Mouse (Mus musculus): ENCODE measurements around the gene Spred3.

- no peak for TF ChIP-seq E2F4 (IDR thresholded peaks at IDR 0.05; ENCODE audit: insufficient read depth)
- TF ChIP-seq POLR2A (IDR thresholded peaks at IDR 0.05; ENCODE audit: insufficient read length, low read depth) = no peak
- no peak for TF ChIP-seq USF1 (IDR thresholded peaks at IDR 0.05; ENCODE audit: low read depth)
- TF ChIP-seq MAX (IDR thresholded peaks at IDR 0.05; ENCODE audit: low read depth) = no peak
- no peak for TF ChIP-seq POLR2AphosphoS2 (IDR thresholded peaks at IDR 0.05; ENCODE audit: insufficient read length, low read depth)
- no peak for TF ChIP-seq TCF12 (IDR thresholded peaks at IDR 0.05; ENCODE audit: insufficient read depth, poor library complexity, severe bottlenecking)
- no peak for TF ChIP-seq CEBPB (IDR thresholded peaks at IDR 0.05; ENCODE audit: insufficient read depth, poor library complexity, severe bottlenecking)
- TF ChIP-seq TCF3 (IDR thresholded peaks at IDR 0.05; ENCODE audit: insufficient read length, low read depth) = no peak
- TF ChIP-seq MYOD1 (IDR thresholded peaks at IDR 0.05; ENCODE audit: control insufficient read depth in 1 of 3, insufficient read length in 2 of 3, low read depth in 2 of 3) = no peak
- TF ChIP-seq SRF (IDR thresholded peaks at IDR 0.05; ENCODE audit: control insufficient read depth, insufficient read length, low read depth) = no peak
- TF ChIP-seq MYOG (IDR thresholded peaks at IDR 0.05; ENCODE audit: control insufficient read depth in 1 of 3, insufficient read depth in 1 of 3, insufficient read length in 2 of 3, low read depth in 2 of 3) = no peak
These were observed 42.1 kb upstream of the Spred3 start for GRCm38 (mm10) chr7:29212199-29212765.

All from myocyte (in vitro differentiated cells).